Mouse (Mus musculus) brain, embryonic 14.5 days (tissue): ENCODE measurements around the gene Ercc1.

ENCODE experiments used
- CTCF ChIP-seq: fragments of 200-500 bp; IDR thresholded peaks from 2 replicates; pipeline ENCODE4 v1.5.1; 2012; ENCODE audit warnings: inconsistent platforms, mild to moderate bottlenecking, moderate library complexity, borderline replicate concordance; ENCODE audit not compliant: insufficient read depth, insufficient read length; ENCODE audit errors: extremely low read depth
- POLR2A ChIP-seq: fragments of 200-500 bp; IDR thresholded peaks from 2 replicates; pipeline ENCODE4 v1.6.1; 2012; ENCODE audit warnings: mild to moderate bottlenecking, inconsistent platforms, borderline replicate concordance; ENCODE audit not compliant: poor library complexity, insufficient read depth, insufficient read length, severe bottlenecking; ENCODE audit errors: extremely low read depth

DNA sequence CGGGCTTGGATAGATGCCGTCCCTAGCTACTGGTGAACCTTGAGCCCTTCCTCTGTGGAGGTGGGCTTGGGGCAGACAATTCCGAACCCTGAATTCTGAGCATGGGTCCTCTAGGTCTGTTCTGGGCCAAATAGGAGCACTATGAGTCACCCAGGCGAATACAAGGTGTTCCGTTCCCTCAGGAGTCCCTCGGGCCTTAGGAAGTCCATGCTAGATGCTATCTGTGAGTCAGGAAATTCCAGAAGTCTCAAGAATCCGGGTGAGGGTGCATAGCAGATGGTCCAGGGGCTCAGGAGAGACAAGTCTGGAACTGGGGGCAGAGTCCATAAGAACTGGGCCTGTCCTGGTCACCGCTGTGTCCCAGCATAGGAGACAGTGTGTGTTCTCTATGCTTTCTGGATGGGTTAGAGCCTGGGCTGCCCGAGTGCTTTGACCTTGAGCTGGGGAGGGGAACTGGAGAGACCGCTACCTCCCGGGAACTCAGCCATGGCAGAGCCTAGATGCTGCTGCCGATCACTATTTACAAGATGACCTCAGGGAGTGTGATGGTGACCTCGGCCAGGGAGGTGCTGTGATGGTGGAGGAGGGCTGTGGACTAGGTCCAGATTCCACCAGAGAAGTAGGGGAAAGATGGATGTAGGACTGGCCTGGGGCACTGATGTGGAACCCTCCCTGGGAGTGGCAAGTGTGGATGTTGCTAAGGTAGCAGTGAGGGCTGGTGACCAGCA, 4.8 kb downstream of the Ercc1 start:
- TF ChIP-seq CTCF (no peak), POLR2A (no peak)
